Mouse (Mus musculus): ENCODE results near the gene Ifrd1.

DNA sequence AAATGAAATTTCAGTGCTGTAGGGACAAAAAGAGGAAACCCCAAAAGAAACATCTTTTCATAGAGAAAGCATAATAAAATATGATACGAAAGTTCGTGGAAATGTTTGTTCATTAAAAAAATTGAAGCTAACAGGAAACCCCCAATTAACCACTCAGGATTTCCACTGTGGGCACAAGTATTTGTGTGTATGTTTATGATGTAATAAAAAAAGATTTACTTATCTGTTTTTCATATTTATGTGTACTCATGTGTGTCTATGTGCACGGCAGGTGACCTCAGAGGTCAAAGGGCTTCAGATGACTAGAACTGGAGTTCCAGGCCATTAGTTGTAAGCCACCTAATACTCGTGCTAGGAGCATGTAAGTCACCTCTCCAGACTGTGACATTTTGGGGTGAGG is 24.4 kb upstream of the Ifrd1 start:
- no peak for TF ChIP-seq ZNF384 (IDR thresholded peaks at IDR 0.05; ENCODE audit: low read depth, low read length)
- no peak for TF ChIP-seq CHD2 (IDR thresholded peaks at IDR 0.05; ENCODE audit: low read depth, low read length)
- no peak for TF ChIP-seq HCFC1 (IDR thresholded peaks at IDR 0.05; ENCODE audit: borderline replicate concordance, insufficient read depth, low read length)

All from ES-E14 (cell line).